ENCODE assay signal across 14 mouse cellular contexts in genomic region chr1:135735460-135735859, GRCm38 (mm10). TPM values are rescaled to one million over a fixed set of nuclear protein-coding genes. Genes with fewer than 3 reads are reported as not detected.
A peak's percentile ranks its signal among the peaks of the same experiment; 100 is the strongest.
DNase-seq lines count a peak whose midpoint lies in the region; ATAC-seq and TF ChIP-seq lines count a peak whose summit lies in the region.
"Had no signal": no experiment of that assay in that cellular context is flagged by ENCODE, and none has a peak within 500 bp of the region (broad histone marks: within the 10 kb centered on the region; RNA-seq: fewer than 3 reads in every experiment).

No protein-coding gene starts in this region.

- H3K4me2 ChIP-seq in intestine, postnatal 0 days (replicated peaks; ENCODE audit: low read depth): peak overlapping the region; percentile 35
- H3K4me2 ChIP-seq: liver, embryonic 12.5 days had no signal

- ATAC-seq in intestine, postnatal 0 days: no peak
- ATAC-seq: liver, embryonic 12.5 days had no signal

- H3K9me3 ChIP-seq in heart, embryonic 10.5 days: no peaks in the 10 kb centered on the region
- no peaks in the 10 kb centered on the region for H3K9me3 ChIP-seq in intestine, postnatal 0 days (ENCODE audit: control insufficient read depth)
- H3K9me3 ChIP-seq: liver, embryonic 12.5 days had no signal

- H3K36me3 ChIP-seq in heart, embryonic 10.5 days: peaks cover 22% of the 10 kb centered on the region
- H3K36me3 ChIP-seq in intestine, postnatal 0 days (ENCODE audit: control insufficient read depth, insufficient read depth): peaks cover 16% of the 10 kb centered on the region; the same call in 1 of the 2 replicates

- H3K9ac ChIP-seq in intestine, postnatal 0 days (ENCODE audit: low read depth, low read length): no peak overlapping the region
- H3K9ac ChIP-seq: liver, embryonic 12.5 days had no signal

- no peaks in the 10 kb centered on the region for H3K27me3 ChIP-seq in heart, embryonic 10.5 days (ENCODE audit: insufficient read depth, poor library complexity, severe bottlenecking)
- H3K27me3 ChIP-seq in intestine, postnatal 0 days (replicated peaks; ENCODE audit: control insufficient read depth, insufficient read depth, low read length): no peaks in the 10 kb centered on the region
- H3K27me3 ChIP-seq: liver, embryonic 12.5 days had no signal

- H3K4me3 ChIP-seq in heart, embryonic 10.5 days: peak overlapping the region; percentile 23; the same call in 1 of the 2 replicates
- no peak overlapping the region for H3K4me3 ChIP-seq in left cerebral cortex, adult 2 months
- H3K4me3 ChIP-seq in intestine, postnatal 0 days (ENCODE audit: low read depth, low read length): no peak overlapping the region
- H3K4me3 ChIP-seq: liver, embryonic 12.5 days had no signal

- H3K27ac ChIP-seq in heart, embryonic 10.5 days: peak overlapping the region; percentile 90
- H3K27ac ChIP-seq in left cerebral cortex, adult 2 months: peak overlapping the region; percentile 78
- no peak overlapping the region for H3K27ac ChIP-seq in intestine, postnatal 0 days (ENCODE audit: low read depth, low read length)
- H3K27ac ChIP-seq: liver, embryonic 12.5 days had no signal

- peaks cover 95% of the 10 kb centered on the region for H3K4me1 ChIP-seq in heart, embryonic 10.5 days
- H3K4me1 ChIP-seq in intestine, postnatal 0 days (replicated peaks; ENCODE audit: control insufficient read depth, insufficient read depth, low read length): peaks cover 14% of the 10 kb centered on the region; the same call in 1 of the 2 replicates

- no peak for DNase-seq in heart, embryonic 10.5 days (ENCODE audit: low spot score)
- no peak for DNase-seq in heart, adult 9 months (ENCODE audit: low spot score in 2 of 2)
- DNase-seq in left cerebral cortex, adult 2 months (ENCODE audit: extremely low spot score in 1 of 2, low spot score in 2 of 2): no peak
- no peak for DNase-seq in left cerebral cortex, postnatal 10 days (ENCODE audit: extremely low spot score in 1 of 2, low spot score in 2 of 2)
- peak; percentile 82 for DNase-seq in embryo, embryonic 10 days (ENCODE audit: low spot score)
- no peak for DNase-seq in natural killer cell, adult 2 months (ENCODE audit: low spot score in 2 of 2)
- DNase-seq in cerebellum, adult 11-12 months: no peak
- DNase-seq: cerebellum, postnatal 36 days; right cerebral cortex, adult 18-20 months; thymus, adult 18-20 months had no signal

- no peak for TF ChIP-seq CTCF in left cerebral cortex, adult 2 months (IDR thresholded peaks at IDR 0.05)
- TF ChIP-seq CTCF in intestine, postnatal 0 days (IDR thresholded peaks at IDR 0.05; ENCODE audit: low read depth): no peak

- 30% methylated on average over 6 of the region's 6 CpGs for WGBS in heart, embryonic 10.5 days
- 62% methylated on average over 6 of the region's 6 CpGs for WGBS in intestine, postnatal 0 days

- intact Hi-C loops in left cerebral cortex, adult 2 months (cut with DNase I): no loop called here
- intact Hi-C loops in left cerebral cortex, postnatal 10 days (cut with DNase I): no loop called here

RNA-seq across cellular contexts. Expression of gene Csrp1, which starts 15.6 kb away (rescaled TPM):
- polyA plus RNA-seq in heart, embryonic 10.5 days (2016; fragmentation: Nextera tagmentation; extraction: Ambion mirVana): 202 and 238 TPM in 2 replicates
- total RNA-seq in left cerebral cortex, adult 2 months (2021): 100 to 1,000 TPM; 208 to 212 TPM
- 10 to 100 TPM; 67.3 to 85.0 TPM for total RNA-seq in left cerebral cortex, postnatal 10 days (2021)
- 284 and 285 TPM in 2 replicates for polyA plus RNA-seq in intestine, postnatal 0 days (2015; fragmentation: Nextera tagmentation; extraction: Ambion mirVana)

RNA-seq across cellular contexts. Expression of gene Phlda3, which starts 30.5 kb away (rescaled TPM):
- 63.2 and 65.3 TPM in 2 replicates for polyA plus RNA-seq in heart, embryonic 10.5 days (2016; fragmentation: Nextera tagmentation; extraction: Ambion mirVana)
- total RNA-seq in left cerebral cortex, adult 2 months (2021): 10 to 100 TPM; 18.2 to 20.0 TPM
- total RNA-seq in left cerebral cortex, postnatal 10 days (2021): 10 to 100 TPM; 11.5 to 11.6 TPM
- 22.0 and 22.5 TPM in 2 replicates for polyA plus RNA-seq in intestine, postnatal 0 days (2015; fragmentation: Nextera tagmentation; extraction: Ambion mirVana)

RNA-seq across cellular contexts. Expression of gene Tnni1, which starts 43.8 kb away (rescaled TPM):
- 2,290 and 3,821 TPM in 2 replicates for polyA plus RNA-seq in heart, embryonic 10.5 days (2016; fragmentation: Nextera tagmentation; extraction: Ambion mirVana)
- total RNA-seq in left cerebral cortex, adult 2 months (2021): 1 to 10 TPM; 1.6 to 1.7 TPM
- 1 to 10 TPM in 1 of 2 experiments, under 1 TPM in 1; 0.99 to 1.1 TPM for total RNA-seq in left cerebral cortex, postnatal 10 days (2021)
- polyA plus RNA-seq in intestine, postnatal 0 days (2015; fragmentation: Nextera tagmentation; extraction: Ambion mirVana): 3.1 and 4.1 TPM in 2 replicates
- total RNA-seq: layer of hippocampus, postnatal 10 days; monocyte, adult 5-6 weeks had no signal
